Mouse (Mus musculus) limb, embryonic 11.5 days (tissue): ENCODE results near the gene Gtf2ird1. TPM values are rescaled to one million over a fixed set of nuclear protein-coding genes. Genes with fewer than 3 reads are reported as not detected.

Source experiments
- ATAC-seq: fragments of 200-750 bp; cut with Nextera tagmentation; 2 replicates; pipeline ENCODE4 v1.8.0; 2017; ENCODE audit warnings: low read depth; ENCODE audit not compliant: insufficient number of reproducible peaks, low FRiP score, low TSS enrichment
- DNase-seq: peaks from one replicate; pipeline ENCODE4 v3.0.0-alpha.2; 2015; ENCODE audit warnings: low spot score
- H3K27ac ChIP-seq: fragments of 300-500 bp; sonication (generic); replicated peaks from 2 replicates; pipeline ENCODE4 v1.5.1; 2014; ENCODE audit warnings: low read depth, mild to moderate bottlenecking, low read length
- H3K27me3 ChIP-seq: fragments of 300-500 bp; sonication (generic); 2 replicates; pipeline ENCODE4 v1.6.1; 2014; ENCODE audit warnings: mild to moderate bottlenecking, low read length, mixed read lengths; ENCODE audit not compliant: control insufficient read depth, insufficient read depth
- H3K36me3 ChIP-seq: fragments of 300-500 bp; sonication (generic); 2 replicates; pipeline ENCODE4 v1.6.1; 2014; ENCODE audit warnings: mild to moderate bottlenecking, low read length, moderate library complexity, mixed read lengths; ENCODE audit not compliant: control insufficient read depth, insufficient read depth
- H3K4me1 ChIP-seq: fragments of 300-500 bp; sonication (generic); 2 replicates; pipeline ENCODE4 v1.6.1; 2014; ENCODE audit warnings: low read length, mixed read lengths; ENCODE audit not compliant: control insufficient read depth, insufficient read depth
- H3K4me2 ChIP-seq: fragments of 300-500 bp; sonication (generic); 2 replicates; pipeline ENCODE4 v1.6.1; 2014; ENCODE audit warnings: low read depth, mild to moderate bottlenecking, moderate library complexity; ENCODE audit not compliant: severe bottlenecking
- H3K4me3 ChIP-seq: fragments of 300-500 bp; sonication (generic); 2 replicates; pipeline ENCODE4 v1.5.1; 2014; ENCODE audit warnings: low read depth, low read length
- H3K9ac ChIP-seq: fragments of 300-500 bp; sonication (generic); 2 replicates; pipeline ENCODE4 v1.6.1; 2014; ENCODE audit warnings: mild to moderate bottlenecking, low read length
- H3K9me3 ChIP-seq: fragments of 300-500 bp; sonication (generic); 2 replicates; pipeline ENCODE4 v1.6.1; 2016; ENCODE audit warnings: low read length; ENCODE audit not compliant: control insufficient read depth
- WGBS: fragments of 180-500 bp; shearing (Covaris S2); extraction: QIAGEN DNeasy Blood & Tissue Kit; methylation state at CpG from one replicate; pipeline ENCODE4 v1.1.7; 2014; 5-methylcytosine and 5-hydroxymethylcytosine counted together
- polyA plus RNA-seq: library from polyadenylated mRNA; unstranded; fragments of >200 nt; fragmentation: Nextera tagmentation; extraction: Ambion mirVana; gene quantifications from 2 replicates; pipeline ENCODE4 v1.2.1, GENCODE M21; 2014

Gene Gtf2ird1
- polyA plus RNA-seq, 1 experiment from 2014 or later, result 126 TPM

DNA sequence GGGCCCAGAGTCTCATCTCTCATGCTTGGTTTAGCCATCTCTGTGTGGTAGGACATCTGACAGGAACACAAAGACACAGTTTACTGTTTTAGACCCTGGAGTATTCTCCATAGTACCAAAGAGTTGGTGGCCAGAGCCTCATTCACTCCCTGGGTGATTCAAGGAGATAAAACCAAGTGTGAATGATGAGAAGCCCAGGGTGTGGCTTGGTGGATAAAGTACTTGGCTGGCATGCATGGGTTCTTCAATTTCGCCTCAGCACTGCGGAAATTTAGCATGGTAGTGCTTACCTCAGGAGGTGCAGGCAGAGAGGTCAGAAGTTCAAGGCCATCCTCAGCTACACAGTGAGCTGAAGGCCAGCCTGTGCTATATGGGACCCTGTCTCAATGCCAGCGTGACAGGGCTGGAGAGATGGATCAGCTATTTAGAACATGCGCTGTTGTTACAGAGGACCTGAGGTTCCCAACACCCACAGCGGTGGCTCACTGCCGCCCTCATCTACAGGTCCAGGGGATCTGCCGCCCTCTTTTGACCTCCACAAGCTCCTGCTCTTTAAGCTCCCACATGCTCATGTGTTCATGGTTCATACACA lies 13.1 kb upstream of the Gtf2ird1 start:
- ATAC-seq (no peak), DNase-seq (no peak)
- H3K4me1 ChIP-seq, result peaks cover 6% of the 10 kb centered on the region
- WGBS, result 83% methylated on average over 7 of the region's 7 CpGs
- no peak overlapping the region for H3K4me2 ChIP-seq
- no peak overlapping the region for H3K27ac ChIP-seq
- H3K27me3 ChIP-seq, result no peaks in the 10 kb centered on the region
- H3K4me3 ChIP-seq, result no peak overlapping the region
- H3K9ac ChIP-seq, result no peak overlapping the region
- no peaks in the 10 kb centered on the region for H3K36me3 ChIP-seq
- no peaks in the 10 kb centered on the region for H3K9me3 ChIP-seq

DNA sequence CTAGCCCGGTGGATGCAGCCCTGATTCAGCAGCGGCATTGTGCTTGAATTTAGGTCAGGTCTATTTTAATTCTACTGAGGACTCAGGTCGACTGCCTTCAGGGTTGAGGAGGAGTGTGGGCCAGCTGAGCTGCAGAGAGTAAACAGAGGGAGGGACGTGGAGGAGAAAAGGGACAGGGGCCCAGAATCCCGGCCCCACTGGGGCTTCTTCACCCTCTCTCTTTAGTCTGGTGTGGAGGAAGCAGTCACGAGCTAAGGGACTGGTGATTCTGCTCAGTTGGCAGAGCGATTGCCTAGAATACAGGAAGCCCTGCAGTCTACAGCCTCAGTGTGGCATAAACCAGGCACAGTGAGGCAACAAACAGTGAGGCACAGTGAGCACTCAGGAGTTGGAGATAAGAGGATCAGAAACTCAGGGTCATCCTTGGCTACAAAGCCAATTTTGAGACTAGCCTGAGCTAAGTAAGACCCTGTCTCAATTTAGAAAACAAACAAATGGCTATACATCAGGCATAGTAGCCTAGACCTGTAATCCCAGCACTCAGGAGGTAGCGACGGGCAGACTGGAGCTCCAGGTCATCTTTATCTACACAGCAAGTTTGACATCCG lies 11.7 kb upstream of the Gtf2ird1 start:
- ATAC-seq (no peak), DNase-seq (no peak)
- no peak overlapping the region for H3K4me3 ChIP-seq
- H3K9me3 ChIP-seq, result no peaks in the 10 kb centered on the region
- no peaks in the 10 kb centered on the region for H3K27me3 ChIP-seq
- H3K36me3 ChIP-seq, result no peaks in the 10 kb centered on the region
- WGBS, result 75% methylated on average over 10 of the region's 10 CpGs
- no peak overlapping the region for H3K9ac ChIP-seq
- H3K27ac ChIP-seq, result no peak overlapping the region
- no peak overlapping the region for H3K4me2 ChIP-seq
- H3K4me1 ChIP-seq, result peaks cover 6% of the 10 kb centered on the region

- WGBS, result 68% methylated on average over 8 of the region's 8 CpGs
- ATAC-seq, result no peak
- Histone ChIP-seq H3K4me2 (no peak overlapping the region), H3K4me1 (peaks cover 6% of the 10 kb centered on the region), H3K36me3 (no peaks in the 10 kb centered on the region), H3K27ac (no peak overlapping the region), H3K9me3 (no peaks in the 10 kb centered on the region), H3K27me3 (no peaks in the 10 kb centered on the region), H3K4me3 (no peak overlapping the region), H3K9ac (no peak overlapping the region)
- DNase-seq, result no peak
Observed at GRCm38 (mm10) chr5:134467030-134467549, 10.6 kb upstream of the Gtf2ird1 start.

DNA sequence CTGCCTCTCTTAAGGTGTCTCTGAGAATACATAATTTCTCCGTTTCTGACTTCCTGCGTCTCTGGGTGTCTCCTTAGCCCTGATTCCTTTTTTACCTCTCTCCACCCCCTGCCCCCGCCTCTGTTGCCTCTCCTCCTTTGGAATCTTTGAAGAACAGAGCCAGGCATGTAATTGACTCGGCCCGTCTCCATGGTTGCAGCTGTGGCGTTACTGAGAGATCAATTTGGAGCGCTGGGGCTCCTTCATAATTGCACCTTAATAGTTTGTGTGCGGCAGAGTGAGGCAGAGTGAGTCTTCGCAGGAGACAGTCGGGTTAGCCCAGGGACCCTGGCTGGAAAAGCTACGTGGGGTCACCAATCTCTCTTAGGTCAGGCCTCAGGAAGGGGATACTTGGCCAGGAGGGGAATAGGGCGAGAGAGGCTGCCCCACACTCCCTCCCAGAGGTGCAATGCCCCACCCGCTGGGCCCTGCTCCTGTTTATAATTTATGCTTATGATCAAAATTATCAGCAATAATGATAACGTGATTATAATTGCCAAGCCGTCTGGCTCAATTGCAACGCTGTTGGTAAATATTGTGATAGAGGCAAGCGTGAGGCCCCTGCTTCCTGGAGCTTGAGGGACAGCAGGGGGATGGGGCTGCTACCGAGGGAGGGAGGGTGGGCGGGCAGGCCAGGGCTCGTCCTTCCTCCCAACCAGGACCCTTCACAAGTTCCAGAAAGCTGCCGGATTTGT lies 9.9 kb upstream of the Gtf2ird1 start:
- H3K36me3 ChIP-seq, result no peaks in the 10 kb centered on the region
- H3K27ac ChIP-seq, result no peak overlapping the region
- H3K4me1 ChIP-seq, result peaks cover 6% of the 10 kb centered on the region
- ATAC-seq (no peak), DNase-seq (no peak)
- no peak overlapping the region for H3K4me3 ChIP-seq
- no peaks in the 10 kb centered on the region for H3K9me3 ChIP-seq
- no peaks in the 10 kb centered on the region for H3K27me3 ChIP-seq
- no peak overlapping the region; the same call in 1 of the 2 replicates for H3K4me2 ChIP-seq
- no peak overlapping the region for H3K9ac ChIP-seq
- WGBS, result 22% methylated on average over 21 of the region's 21 CpGs

DNA sequence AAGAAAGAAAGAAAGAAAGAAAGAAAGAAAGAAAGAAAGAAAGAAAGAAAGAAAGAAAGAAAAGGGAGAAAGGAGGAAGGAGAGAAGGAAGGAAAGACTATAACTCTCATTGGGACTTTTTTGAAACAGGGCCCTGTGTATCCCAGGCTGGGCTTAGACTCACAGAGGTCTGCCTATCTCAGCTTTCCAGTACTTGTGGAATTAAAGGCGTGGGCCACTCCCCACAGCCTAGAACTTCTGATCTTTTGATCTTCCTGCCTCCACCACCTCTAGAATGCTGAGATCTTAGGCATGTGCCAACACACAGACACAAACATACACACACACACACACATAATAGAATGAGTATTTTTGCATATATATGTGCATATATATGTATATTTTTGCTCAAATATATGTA lies 8.7 kb upstream of the Gtf2ird1 start:
- Histone ChIP-seq H3K9me3 (no peaks in the 10 kb centered on the region), H3K27ac (no peak overlapping the region), H3K4me1 (peaks cover 6% of the 10 kb centered on the region), H3K36me3 (no peaks in the 10 kb centered on the region), H3K9ac (no peak overlapping the region), H3K4me2 (no peak overlapping the region), H3K27me3 (no peaks in the 10 kb centered on the region), H3K4me3 (no peak overlapping the region)
- WGBS, result 89% methylated on average over 1 of the region's 1 CpGs
- no peak for DNase-seq
- ATAC-seq, result no peak

- ATAC-seq, result no peak
- H3K27me3 ChIP-seq, result no peaks in the 10 kb centered on the region
- H3K4me3 ChIP-seq, result no peak overlapping the region
- no peaks in the 10 kb centered on the region for H3K36me3 ChIP-seq
- no peak overlapping the region for H3K4me2 ChIP-seq
- H3K9ac ChIP-seq, result no peak overlapping the region
- H3K9me3 ChIP-seq, result no peaks in the 10 kb centered on the region
- DNase-seq, result no peak
- WGBS, result 87% methylated on average over 5 of the region's 5 CpGs
- H3K4me1 ChIP-seq, result peaks cover 6% of the 10 kb centered on the region
- H3K27ac ChIP-seq, result no peak overlapping the region
Observed at GRCm38 (mm10) chr5:134464225-134464624, 7.7 kb upstream of the Gtf2ird1 start.

DNA sequence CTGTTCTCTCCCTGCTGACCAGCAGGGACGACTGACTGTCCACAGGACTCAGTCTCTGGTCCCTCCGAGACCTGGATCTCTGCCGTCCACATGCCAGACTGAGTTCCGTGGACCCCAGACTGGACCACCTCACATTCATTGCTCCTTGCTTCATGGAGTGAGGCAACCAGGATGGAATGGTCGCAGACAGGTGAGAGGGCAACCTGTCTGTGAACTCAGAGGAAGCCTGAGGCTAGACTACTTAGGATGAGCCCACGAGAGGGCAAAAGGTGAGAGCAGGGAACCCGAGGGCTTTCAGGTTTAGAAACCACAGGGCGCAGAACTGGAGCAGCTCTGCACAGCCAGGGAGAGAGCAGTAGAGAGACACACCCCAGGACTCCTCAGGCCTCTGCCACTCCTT lies 6.2 kb upstream of the Gtf2ird1 start:
- WGBS, result 79% methylated on average over 8 of the region's 8 CpGs
- no peak overlapping the region for H3K27ac ChIP-seq

GRCm38 (mm10) chr5:134462316-134462715 lies 5.8 kb upstream of the Gtf2ird1 start:
- no peak for DNase-seq
- no peaks in the 10 kb centered on the region for H3K27me3 ChIP-seq
- ATAC-seq, result no peak
- 92% methylated on average over 2 of the region's 2 CpGs for WGBS
- H3K27ac ChIP-seq, result no peak overlapping the region
- no peak overlapping the region for H3K4me2 ChIP-seq
- H3K4me1 ChIP-seq, result peaks cover 6% of the 10 kb centered on the region
- no peak overlapping the region for H3K9ac ChIP-seq
- H3K36me3 ChIP-seq, result no peaks in the 10 kb centered on the region
- no peaks in the 10 kb centered on the region for H3K9me3 ChIP-seq
- H3K4me3 ChIP-seq, result no peak overlapping the region

More for the DNA sequence above, 6.2 kb upstream of the Gtf2ird1 start:
- no peak overlapping the region for H3K4me2 ChIP-seq
- H3K4me3 ChIP-seq, result no peak overlapping the region
- DNase-seq (no peak), ATAC-seq (no peak)
- H3K4me1 ChIP-seq, result peaks cover 6% of the 10 kb centered on the region
- H3K36me3 ChIP-seq, result no peaks in the 10 kb centered on the region
- no peak overlapping the region for H3K9ac ChIP-seq
- no peaks in the 10 kb centered on the region for H3K9me3 ChIP-seq
- H3K27me3 ChIP-seq, result no peaks in the 10 kb centered on the region
